Mouse (Mus musculus): ENCODE measurements around the gene Gm1110.

DNA sequence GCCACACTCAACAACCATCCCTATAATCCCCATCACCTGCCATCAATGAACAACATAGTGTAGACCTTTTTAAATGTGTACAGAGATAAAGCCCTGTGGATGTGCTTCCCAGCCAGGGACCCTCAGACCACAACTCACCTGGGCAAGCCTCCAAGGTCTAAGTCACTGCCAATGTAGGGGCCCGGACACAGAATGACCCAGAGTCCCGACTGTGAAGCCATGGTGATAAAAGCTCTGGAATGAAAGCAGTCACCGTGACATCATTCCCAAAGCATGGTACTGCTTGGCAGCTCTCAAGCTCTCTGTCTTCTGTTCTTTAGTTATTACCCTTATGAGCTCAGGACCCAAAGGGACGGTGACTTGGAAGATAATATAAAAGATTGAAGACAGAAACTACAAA lies 9.8 kb downstream of the Gm1110 start:
- no peak for TF ChIP-seq NRF1 (IDR thresholded peaks at IDR 0.05; ENCODE audit: low read depth, low read length)
- TF ChIP-seq POLR2A (IDR thresholded peaks at IDR 0.05; ENCODE audit: low read depth, low read length): no peak
- TF ChIP-seq CTCF (conservative IDR thresholded peaks at IDR 0.05 in 1 of 2, IDR thresholded peaks at IDR 0.05 in 1 of 2; ENCODE audit: low read depth in 2 of 2, low read length in 2 of 2): no peak
- TF ChIP-seq TBP (conservative IDR thresholded peaks at IDR 0.05; ENCODE audit: low read depth, low read length): no peak
- TF ChIP-seq UBTF (IDR thresholded peaks at IDR 0.05; ENCODE audit: low read depth, low read length): no peak
- no peak for TF ChIP-seq MAX (IDR thresholded peaks at IDR 0.05; ENCODE audit: low read length)
- TF ChIP-seq E2F4 (IDR thresholded peaks at IDR 0.05; ENCODE audit: insufficient replicate concordance, low read depth, low read length): no peak
- no peak for TF ChIP-seq MAFK (IDR thresholded peaks at IDR 0.05; ENCODE audit: insufficient replicate concordance, low read length)
- TF ChIP-seq EP300 (IDR thresholded peaks at IDR 0.05; ENCODE audit: low read length): no peak
- no peak for TF ChIP-seq NELFE (IDR thresholded peaks at IDR 0.05; ENCODE audit: low read depth, low read length)
- TF ChIP-seq MAZ (IDR thresholded peaks at IDR 0.05; ENCODE audit: low read depth, low read length): no peak
- no peak for TF ChIP-seq USF1 (IDR thresholded peaks at IDR 0.05; ENCODE audit: low read depth, low read length)
- TF ChIP-seq SIN3A (IDR thresholded peaks at IDR 0.05; ENCODE audit: low read length): no peak
- no peak for TF ChIP-seq JUN (IDR thresholded peaks at IDR 0.05; ENCODE audit: insufficient read depth, low read depth, low read length)
